Mouse (Mus musculus) cerebellum, postnatal 14 days (tissue): ENCODE results near the gene Hmgb3.

Source experiments
- DNase-seq, 2 experiments: peaks; one replicate each; pipeline ENCODE4 v3.0.0; 2021; ENCODE audit warnings: mixed read lengths in 2 of 2

The Hmgb3 gene

GRCm38 (mm10) chrX:71601052-71601611, 45.4 kb downstream of the Hmgb3 start:
- peak; percentile 74 to 76 for DNase-seq
